Mouse (Mus musculus): ENCODE data around the gene Epgn.

DNA sequence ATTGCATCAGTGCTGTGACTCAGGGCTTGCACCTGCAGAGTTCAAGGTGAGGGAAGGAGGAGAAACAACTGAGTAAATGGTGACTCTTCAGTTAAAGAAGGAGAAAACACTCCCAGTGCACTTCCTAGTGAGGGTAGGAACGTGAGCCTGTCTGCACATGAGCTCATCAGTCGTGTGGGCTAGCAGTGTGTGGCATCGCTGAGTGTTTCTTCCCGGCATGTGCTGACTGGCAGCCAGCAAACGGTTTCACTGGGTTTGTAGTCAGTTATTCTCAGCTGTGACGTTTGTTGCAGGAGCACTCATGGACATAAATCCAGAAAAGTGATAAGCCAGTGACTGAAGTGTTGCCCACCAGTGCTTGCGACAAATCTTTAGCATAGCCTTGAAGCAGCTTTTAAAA lies 47.0 kb upstream of the Epgn start:
- no peak for TF ChIP-seq CTCF (conservative IDR thresholded peaks at IDR 0.05; ENCODE audit: insufficient read depth, insufficient read length, low read depth, low read length)
- TF ChIP-seq POLR2A (IDR thresholded peaks at IDR 0.05; ENCODE audit: low read depth, low read length): no peak

Measured in kidney, adult 2 months (tissue).